Mouse (Mus musculus): Measurements from ENCODE around the gene Vmn1r104. TPM values are rescaled to one million over a fixed set of nuclear protein-coding genes. Genes with fewer than 3 reads are reported as not detected.
"Not testable (repeated sequence)": the region's sequence is repeated elsewhere in the genome, so short reads cannot be mapped to it uniquely, and the experiment has no call there.

Vmn1r104 gene
- total RNA-seq (2021) = not detected
- long read RNA-seq, experiment 1 = 0 reads
- long read RNA-seq, experiment 2 = 0 reads

- DNase-seq = not testable (repeated sequence)
These were observed at the start of gene Vmn1r104 for GRCm38 (mm10) chr7:20533537-20533936. Vmn1r104 (plus strand) TSS chr7:20533837.

GRCm38 (mm10) chr7:20510434-20510833, 23.2 kb upstream of the Vmn1r104 start, which contains the start of gene Vmn1r103:
Vmn1r103 (minus strand) TSS chr7:20510534.
- not testable (repeated sequence) for DNase-seq

GRCm38 (mm10) chr7:20545657-20546056, 12.0 kb downstream of the Vmn1r104 start, which contains the start of gene Gm5726:
Gm5726 (minus strand) TSS chr7:20545757.
- not testable (repeated sequence) for DNase-seq

- DNase-seq = not testable (repeated sequence)
These were observed 42.5 kb downstream of the Vmn1r104 start, which contains the start of gene Gm4141 for GRCm38 (mm10) chr7:20576141-20576540. Gm4141 (minus strand) TSS chr7:20576241.

Other genes with a start within 250 kb of the Vmn1r104 start
- gene Gm4133, start 199.8 kb upstream of the Vmn1r104 start, total RNA-seq (2021) = not detected
- gene Gm5728, start 158.4 kb upstream of the Vmn1r104 start, total RNA-seq (2021) = not detected
- not detected for gene Vmn1r100, start 115.9 kb upstream of the Vmn1r104 start, total RNA-seq (2021)
- not detected for gene Vmn1r101, start 91.2 kb upstream of the Vmn1r104 start, total RNA-seq (2021)
- not detected for gene Gm10670, start 58.9 kb upstream of the Vmn1r104 start, total RNA-seq (2021)
- gene Vmn1r103, start 23.3 kb upstream of the Vmn1r104 start, total RNA-seq (2021) = not detected
- not detected for gene Gm5726, start 11.9 kb downstream of the Vmn1r104 start, total RNA-seq (2021)
- not detected for gene Gm4141, start 42.4 kb downstream of the Vmn1r104 start, total RNA-seq (2021)
- not detected for gene Gm4513, start 65.2 kb downstream of the Vmn1r104 start, total RNA-seq (2021)
- gene Vmn1r107, start 135.1 kb downstream of the Vmn1r104 start, total RNA-seq (2021) = not detected
- gene Vmn1r111, start 169.4 kb downstream of the Vmn1r104 start, total RNA-seq (2021) = not detected
- not detected for gene Gm10668, start 196.8 kb downstream of the Vmn1r104 start, total RNA-seq (2021)
- not detected for gene Vmn1r112, start 237.3 kb downstream of the Vmn1r104 start, total RNA-seq (2021)

Measured in heart, adult 18-20 months (tissue).